Mouse (Mus musculus) Patski (cell line): ENCODE results near the gene Spata17. TPM values are rescaled to one million over a fixed set of nuclear protein-coding genes. Genes with fewer than 3 reads are reported as not detected.
"Not testable (repeated sequence)": the region's sequence is repeated elsewhere in the genome, so short reads cannot be mapped to it uniquely, and the experiment has no call there.

ENCODE experiments used
- ATAC-seq: fragments of 100-300 bp; one replicate; pipeline ENCODE4 v1.8.0; 2021
- CTCF ChIA-PET: fragments of 350-600 bp; sonication (Branson Sonifier 250); formaldehyde crosslinking; loops from one replicate; lab custom pipeline; 2022; ENCODE audit warnings: inconsistent platforms; lab: Charles Lee
- POLR2A ChIA-PET: fragments of 350-600 bp; sonication (Branson Sonifier 250); formaldehyde crosslinking; loops from one replicate; lab custom pipeline; 2022; ENCODE audit warnings: antibody characterized with exemption, inconsistent platforms; lab: Charles Lee
- DNase-seq: peaks from one replicate; pipeline ENCODE4 v3.0.0-alpha.2; 2011; ENCODE audit warnings: low read depth, low spot score
- H3K27me3 ChIP-seq: fragments of 371-371 bp; one replicate; pipeline ENCODE4 v1.5.1; 2021
- CTCF ChIP-seq: fragments of 100-300 bp; IDR thresholded peaks from one replicate; pipeline ENCODE4 v1.5.1; 2021
- in situ Hi-C: fragments of 300-500 bp; cut with MboI; formaldehyde crosslinking; loops from 3 replicates; pipeline ENCODE4 v1.11.1; 2018; ENCODE audit warnings: low pct_unique_long_range_greater_than_20kb, mixed read lengths
- polyA plus RNA-seq: library from polyadenylated mRNA; unstranded; gene quantifications from one replicate; pipeline ENCODE4 v1.2.3, GENCODE M21; 2021

Gene Spata17
- polyA plus RNA-seq, 1 experiment from 2014 or later = 1.7 TPM

- ATAC-seq (no peak), DNase-seq (no peak)
- no peak for TF ChIP-seq CTCF
- ChIA-PET CTCF (no interaction called here), POLR2A (no interaction called here)
- in situ Hi-C loops = loop anchor here (10.0 to 25.0 kb wide), 2 partner anchors 298 to 855 kb away; no protein-coding TSS in a partner anchor
- H3K27me3 ChIP-seq = no peaks in the 10 kb centered on the region
Measured at GRCm38 (mm10) chr1:187132348-187132747, 82.9 kb downstream of the Spata17 start.

DNA sequence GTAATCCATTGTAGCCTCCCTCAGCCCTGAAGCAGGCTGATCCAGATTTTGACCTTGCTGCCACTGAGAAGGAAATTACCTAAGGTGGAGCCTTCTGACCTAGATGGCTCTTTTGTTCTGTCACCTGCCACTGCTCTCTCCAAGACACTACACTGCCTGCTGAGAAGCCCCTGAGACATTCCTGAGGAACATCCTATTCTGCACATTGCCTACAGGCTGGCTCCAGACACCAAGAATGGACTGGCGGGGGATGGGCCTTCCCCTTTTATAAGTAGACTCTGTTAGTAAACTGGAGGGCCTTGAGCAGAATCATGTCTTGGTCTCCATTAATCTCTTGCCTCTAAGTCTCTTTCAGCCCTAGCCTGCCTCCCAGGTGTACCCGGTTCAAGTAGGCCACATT lies 87.7 kb downstream of the Spata17 start:
- POLR2A ChIA-PET, CTCF ChIA-PET, DNase-seq: not testable (repeated sequence)

DNA sequence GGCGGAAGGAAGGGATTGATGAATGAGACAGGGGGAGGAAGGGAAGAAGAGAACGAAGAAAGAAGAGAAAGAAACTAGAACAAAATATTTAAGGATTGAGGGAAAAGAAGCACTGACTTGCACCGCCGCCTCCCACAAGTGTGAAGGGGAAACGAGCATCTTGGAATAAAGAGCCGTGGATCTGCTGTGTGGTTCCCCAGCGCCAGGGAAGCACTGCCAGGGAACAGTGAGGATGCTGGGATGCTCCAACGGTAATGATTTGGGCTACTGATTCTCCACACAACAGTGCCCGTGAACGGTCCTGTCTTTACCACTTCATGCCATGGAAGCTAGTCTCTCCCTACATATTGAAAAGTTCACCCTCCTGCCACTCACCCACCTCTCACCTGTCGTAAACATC lies 89.5 kb downstream of the Spata17 start:
- no peak for TF ChIP-seq CTCF
- DNase-seq = no peak
- CTCF ChIA-PET = no interaction called here
- in situ Hi-C loops = loop anchor here (25.0 kb wide), 1 partner anchor 862 kb away; no protein-coding TSS in a partner anchor
- POLR2A ChIA-PET = interaction anchor here (0.5 kb wide), 1 partner anchor 800 kb away, joined by 4 read pairs; no protein-coding TSS in a partner anchor
- ATAC-seq = no peak
- H3K27me3 ChIP-seq = no peaks in the 10 kb centered on the region

More for the DNA sequence above, 87.7 kb downstream of the Spata17 start:
- in situ Hi-C loops = loop anchor here (25.0 kb wide), 1 partner anchor 860 kb away; no protein-coding TSS in a partner anchor
- not testable (repeated sequence) for H3K27me3 ChIP-seq, ATAC-seq

GRCm38 (mm10) chr1:187124967-187125366 lies 90.3 kb downstream of the Spata17 start:
- in situ Hi-C loops = loop anchor here (25.0 kb wide), 1 partner anchor 862 kb away; no protein-coding TSS in a partner anchor
- ATAC-seq = no peak
- ChIA-PET CTCF (no interaction called here), POLR2A (no interaction called here)
- DNase-seq = no peak
- H3K27me3 ChIP-seq = no peaks in the 10 kb centered on the region
- TF ChIP-seq CTCF = no peak

DNA sequence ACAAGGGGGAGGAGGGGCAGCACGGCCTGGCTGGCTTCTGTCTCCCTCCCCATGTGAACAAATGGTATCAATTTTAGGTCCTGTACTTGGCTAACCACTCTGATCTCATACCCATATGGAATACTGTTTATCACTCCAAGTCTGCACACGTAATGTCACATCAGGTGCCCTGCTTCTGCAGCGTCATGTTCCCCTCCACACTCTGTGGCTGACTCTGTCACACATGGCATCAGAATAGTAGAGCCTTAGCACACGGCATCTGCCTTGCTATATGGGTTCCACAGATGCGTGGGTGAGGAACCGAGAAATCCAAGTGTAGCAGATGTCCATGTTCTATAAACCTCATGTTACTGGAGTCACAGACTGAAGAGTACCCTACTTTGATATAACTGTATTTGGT lies 96.0 kb downstream of the Spata17 start:
- DNase-seq (no peak), ATAC-seq (no peak)
- in situ Hi-C loops = no loop called here
- ChIA-PET POLR2A (no interaction called here), CTCF (no interaction called here)
- no peaks in the 10 kb centered on the region for H3K27me3 ChIP-seq
- no peak for TF ChIP-seq CTCF

DNA sequence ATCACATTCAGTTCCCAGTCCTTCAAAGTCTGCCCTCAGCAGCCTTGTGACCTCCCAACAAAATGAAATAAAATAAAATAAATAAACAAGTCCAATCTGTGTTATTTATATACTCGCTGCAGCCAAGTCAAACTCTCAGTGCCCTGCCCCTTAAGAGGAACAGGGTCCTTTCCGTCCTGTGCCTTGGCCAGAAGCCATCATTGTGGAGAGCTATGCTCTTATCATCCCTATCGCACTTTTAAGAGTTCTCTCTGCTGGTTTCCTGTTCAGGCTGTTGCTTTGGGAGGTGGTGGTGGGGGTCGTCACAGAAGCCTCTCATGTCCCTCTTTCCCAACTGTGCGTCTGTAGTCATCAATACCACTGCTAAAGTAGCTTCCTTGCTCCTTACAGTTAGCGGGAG lies 97.2 kb downstream of the Spata17 start:
- H3K27me3 ChIP-seq = no peaks in the 10 kb centered on the region
- DNase-seq (no peak), ATAC-seq (no peak)
- no peak for TF ChIP-seq CTCF
- CTCF ChIA-PET = no interaction called here
- POLR2A ChIA-PET = no interaction called here
- in situ Hi-C loops = no loop called here

DNA sequence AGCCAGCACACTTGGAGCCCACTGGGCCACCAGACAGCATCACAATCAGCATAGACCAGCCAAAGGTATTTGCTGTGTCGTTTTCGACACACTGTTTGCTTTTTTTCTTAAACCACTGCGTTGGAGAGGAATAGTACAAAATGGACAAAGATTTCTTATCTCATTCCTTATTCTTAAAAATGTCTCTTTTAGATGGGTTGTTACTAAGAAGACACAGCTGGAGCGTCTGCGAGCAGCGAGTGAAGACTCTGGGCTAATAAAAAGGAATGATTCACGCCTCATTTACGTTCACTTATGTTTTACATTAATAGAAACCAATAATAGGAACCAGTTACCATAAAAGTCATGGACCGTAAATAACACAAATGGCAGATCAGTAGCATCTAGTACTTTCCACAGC lies 101.5 kb downstream of the Spata17 start:
- no peak for TF ChIP-seq CTCF
- no peak for ATAC-seq
- in situ Hi-C loops = no loop called here
- ChIA-PET POLR2A (no interaction called here), CTCF (no interaction called here)
- H3K27me3 ChIP-seq = no peaks in the 10 kb centered on the region
- DNase-seq = no peak

- ChIA-PET CTCF (interaction anchor here (1.1 kb wide), 1 partner anchor 11 kb away, joined by 3 read pairs; no protein-coding TSS in a partner anchor), POLR2A (no interaction called here)
- no peak for ATAC-seq
Measured at GRCm38 (mm10) chr1:187102130-187102529, 113.1 kb downstream of the Spata17 start.

DNA sequence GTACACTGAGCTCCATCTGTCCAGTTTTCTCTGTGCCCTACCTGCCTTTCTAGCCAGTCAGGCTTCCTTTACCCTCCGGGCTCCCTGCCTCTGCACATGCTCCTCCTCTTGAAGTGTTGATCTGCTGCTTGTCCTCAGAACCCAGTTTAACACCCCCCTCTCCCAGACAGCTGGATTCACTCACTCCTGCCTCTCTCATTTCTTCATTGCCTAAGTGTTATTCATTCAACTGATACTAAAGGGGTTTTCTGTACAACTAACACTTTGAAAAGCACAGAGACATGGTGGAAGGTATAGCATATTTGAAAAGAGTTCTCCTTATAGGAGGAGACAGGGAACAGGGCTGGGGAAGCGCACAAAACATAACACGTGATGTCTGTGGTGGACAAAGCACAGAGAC lies 114.1 kb downstream of the Spata17 start:
- DNase-seq (no peak), ATAC-seq (no peak)
- no peaks in the 10 kb centered on the region for H3K27me3 ChIP-seq
- POLR2A ChIA-PET = no interaction called here
- CTCF ChIA-PET = interaction anchor here (1.1 kb wide), 1 partner anchor 10 kb away, joined by 3 read pairs; no protein-coding TSS in a partner anchor
- no peak for TF ChIP-seq CTCF
- in situ Hi-C loops = no loop called here

More at GRCm38 (mm10) chr1:187102130-187102529, 113.1 kb downstream of the Spata17 start:
- H3K27me3 ChIP-seq = no peaks in the 10 kb centered on the region
- DNase-seq = no peak
- in situ Hi-C loops = no loop called here
- TF ChIP-seq CTCF = no peak

DNA sequence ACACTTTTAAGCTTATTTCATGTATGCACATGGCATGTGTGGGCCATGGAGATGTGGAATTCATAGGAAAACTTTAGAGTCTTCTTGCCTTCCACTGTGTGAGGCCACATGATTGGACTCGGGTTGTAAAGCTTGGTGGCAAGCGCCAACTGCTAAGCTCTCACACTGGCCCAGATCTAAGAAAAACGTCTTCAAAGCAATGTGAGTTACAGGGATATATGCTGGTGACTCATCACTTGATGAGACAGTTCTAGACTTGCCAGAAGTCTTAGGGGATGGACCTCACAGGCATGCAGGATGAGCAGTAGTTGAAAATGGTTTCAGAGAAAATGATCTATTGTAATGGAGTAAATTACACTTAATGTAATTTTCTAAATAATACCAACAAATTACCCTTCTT lies 114.6 kb downstream of the Spata17 start:
- POLR2A ChIA-PET = no interaction called here
- CTCF ChIA-PET = no interaction called here
- ATAC-seq = no peak
- no peak for TF ChIP-seq CTCF
- no peak for DNase-seq
- in situ Hi-C loops = no loop called here
- H3K27me3 ChIP-seq = no peaks in the 10 kb centered on the region

DNA sequence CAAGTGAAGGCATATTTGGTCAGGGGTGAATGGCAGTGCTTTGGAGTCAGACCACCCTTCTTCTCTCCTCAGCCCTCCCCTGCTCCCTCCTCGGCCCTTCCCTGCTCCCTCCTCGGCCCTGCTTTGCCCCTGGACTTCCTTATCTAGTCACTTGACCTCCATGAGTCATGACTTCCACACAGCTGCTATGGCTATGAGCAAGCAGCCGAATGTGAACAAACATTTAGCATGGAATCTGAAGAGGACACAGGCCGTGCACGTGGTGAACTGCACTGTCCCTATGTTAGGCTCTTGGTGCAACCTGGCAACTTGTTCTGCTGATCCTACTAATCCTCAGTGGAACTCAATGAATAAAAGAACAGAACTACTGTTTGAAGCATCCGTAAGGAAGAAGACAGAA lies 117.0 kb downstream of the Spata17 start:
- in situ Hi-C loops = no loop called here
- no peak for TF ChIP-seq CTCF
- DNase-seq = no peak
- ATAC-seq = no peak
- ChIA-PET POLR2A (no interaction called here), CTCF (no interaction called here)
- H3K27me3 ChIP-seq = no peaks in the 10 kb centered on the region

GRCm38 (mm10) chr1:187092546-187092945 lies 122.7 kb downstream of the Spata17 start:
- CTCF ChIA-PET = no interaction called here
- POLR2A ChIA-PET = no interaction called here
- no peak for TF ChIP-seq CTCF
- ATAC-seq (no peak), DNase-seq (no peak)
- H3K27me3 ChIP-seq = no peaks in the 10 kb centered on the region
- in situ Hi-C loops = loop anchor here (5.0 kb wide), 1 partner anchor 35 kb away; no protein-coding TSS in a partner anchor
